ENCODE assay signal across 8 mouse cellular contexts in genomic region chr12:86823488-86823854, GRCm38 (mm10).
DNase-seq lines count a peak whose midpoint lies in the region; ATAC-seq and TF ChIP-seq lines count a peak whose summit lies in the region.

No protein-coding gene starts in this region.

- no peak for ATAC-seq in forebrain, embryonic 13.5 days
- ATAC-seq in liver, embryonic 13.5 days (ENCODE audit: low read depth), result no peak
- no peak for ATAC-seq in erythroid progenitor cell, adult 5-6 weeks (replicated peaks; ENCODE audit: low FRiP score, poor library complexity, severe bottlenecking)

- H3K9ac ChIP-seq in forebrain, embryonic 13.5 days, result peak overlapping the region; percentile 57; the same call in 1 of the 2 replicates
- H3K9ac ChIP-seq in liver, embryonic 13.5 days, result peak overlapping the region; percentile 59

- H3K79me2 ChIP-seq in C2C12 (ENCODE audit: control insufficient read depth, insufficient read depth), result peaks cover 6% of the 10 kb centered on the region

- H3K36me3 ChIP-seq in heart, embryonic 10.5 days, result no peaks in the 10 kb centered on the region
- no peaks in the 10 kb centered on the region for H3K36me3 ChIP-seq in C2C12 (ENCODE audit: control insufficient read depth, insufficient read depth)
- no peaks in the 10 kb centered on the region for H3K36me3 ChIP-seq in forebrain, embryonic 13.5 days (ENCODE audit: poor library complexity, severe bottlenecking)
- H3K36me3 ChIP-seq in liver, embryonic 13.5 days, result no peaks in the 10 kb centered on the region

- intact Hi-C loops in heart, postnatal 25 days (cut with DNase I), result no loop called here

- peaks cover 66% of the 10 kb centered on the region for H3K4me1 ChIP-seq in heart, embryonic 10.5 days
- H3K4me1 ChIP-seq in forebrain, embryonic 13.5 days, result peaks cover 69% of the 10 kb centered on the region
- H3K4me1 ChIP-seq in liver, embryonic 13.5 days (replicated peaks), result peaks cover 52% of the 10 kb centered on the region

- H3K27ac ChIP-seq in heart, embryonic 10.5 days, result peak overlapping the region; percentile 95
- H3K27ac ChIP-seq in forebrain, embryonic 13.5 days, result peak overlapping the region; percentile 100
- peak overlapping the region; percentile 83 for H3K27ac ChIP-seq in liver, embryonic 13.5 days

- DNase-seq in heart, embryonic 10.5 days (ENCODE audit: low spot score), result no peak
- no peak for DNase-seq in heart, postnatal 25 days (ENCODE audit: low spot score)
- DNase-seq in liver, embryonic 13.5 days, result no peak
- no peak for DNase-seq in gastrocnemius, adult 8-10 months (ENCODE audit: low spot score in 2 of 2)
- DNase-seq in testis, postnatal 14 days (ENCODE audit: low spot score), result no peak

- no peaks in the 10 kb centered on the region for H3K27me3 ChIP-seq in heart, embryonic 10.5 days (ENCODE audit: insufficient read depth, poor library complexity, severe bottlenecking)
- no peaks in the 10 kb centered on the region for H3K27me3 ChIP-seq in C2C12 (ENCODE audit: control insufficient read depth, insufficient read depth, insufficient read length)
- H3K27me3 ChIP-seq in forebrain, embryonic 13.5 days, result no peaks in the 10 kb centered on the region
- no peaks in the 10 kb centered on the region for H3K27me3 ChIP-seq in liver, embryonic 13.5 days

- H3K4me2 ChIP-seq in forebrain, embryonic 13.5 days, result peak overlapping the region; percentile 51
- H3K4me2 ChIP-seq in liver, embryonic 13.5 days, result peak overlapping the region; percentile 69

- no peaks in the 10 kb centered on the region for H3K9me3 ChIP-seq in heart, embryonic 10.5 days
- no peaks in the 10 kb centered on the region for H3K9me3 ChIP-seq in forebrain, embryonic 13.5 days (replicated peaks)
- H3K9me3 ChIP-seq in liver, embryonic 13.5 days (replicated peaks), result no peaks in the 10 kb centered on the region

- H3K79me3 ChIP-seq in C2C12 (ENCODE audit: low read depth), result no peaks in the 10 kb centered on the region

- WGBS in heart, embryonic 10.5 days, result 55% methylated on average over 4 of the region's 4 CpGs
- 6% methylated on average over 4 of the region's 4 CpGs for whole genome bisulfite sequencing in forebrain, embryonic 13.5 days
- 72% methylated on average over 4 of the region's 4 CpGs for WGBS in liver, embryonic 13.5 days (ENCODE audit: insufficient replicate concordance)

- peak overlapping the region; percentile 64 for H3ac ChIP-seq in C2C12 (ENCODE audit: control insufficient read depth, insufficient read length, low read depth)

- no peak for TF ChIP-seq CTCF in C2C12 (IDR thresholded peaks at IDR 0.05; ENCODE audit: control insufficient read depth, insufficient read depth, insufficient read length)

- peak overlapping the region; percentile 48 for H3K4me3 ChIP-seq in heart, embryonic 10.5 days
- H3K4me3 ChIP-seq in C2C12 (ENCODE audit: insufficient read depth, poor library complexity, severe bottlenecking), result peak overlapping the region; percentile 16
- peak overlapping the region; percentile 15; the same call in 1 of the 2 replicates for H3K4me3 ChIP-seq in forebrain, embryonic 13.5 days
- peak overlapping the region; percentile 48 for H3K4me3 ChIP-seq in liver, embryonic 13.5 days (replicated peaks)

TF ChIP-seq in C2C12, 6 proteins besides CTCF, POLR2A, EP300 and RAD21:
- TF ChIP-seq MAX (IDR thresholded peaks at IDR 0.05), result no peak
- no peak for TF ChIP-seq MYOG (IDR thresholded peaks at IDR 0.05; ENCODE audit: control insufficient read depth, extremely low read depth, insufficient read length)
- no peak for TF ChIP-seq FOSL1 (IDR thresholded peaks at IDR 0.05; ENCODE audit: insufficient read depth, low read length, poor library complexity, severe bottlenecking)
- TF ChIP-seq CEBPB (IDR thresholded peaks at IDR 0.05; ENCODE audit: low read depth), result no peak
- no peak for TF ChIP-seq MYOD1 (IDR thresholded peaks at IDR 0.05; ENCODE audit: control insufficient read depth, insufficient read length, low read depth)
- no peak for TF ChIP-seq USF1 (IDR thresholded peaks at IDR 0.05; ENCODE audit: low read depth)
